Mouse (Mus musculus) left cerebral cortex, adult 9 months (tissue): ENCODE measurements around the gene Npas2.

Source experiments
- DNase-seq, 2 experiments: peaks; one replicate each; pipeline ENCODE4 v3.0.0; 2022; ENCODE audit warnings: low spot score in 2 of 2

Gene Npas2

GRCm38 (mm10) chr1:39283323-39283722, 89.8 kb downstream of the Npas2 start:
- no peak for DNase-seq

DNA sequence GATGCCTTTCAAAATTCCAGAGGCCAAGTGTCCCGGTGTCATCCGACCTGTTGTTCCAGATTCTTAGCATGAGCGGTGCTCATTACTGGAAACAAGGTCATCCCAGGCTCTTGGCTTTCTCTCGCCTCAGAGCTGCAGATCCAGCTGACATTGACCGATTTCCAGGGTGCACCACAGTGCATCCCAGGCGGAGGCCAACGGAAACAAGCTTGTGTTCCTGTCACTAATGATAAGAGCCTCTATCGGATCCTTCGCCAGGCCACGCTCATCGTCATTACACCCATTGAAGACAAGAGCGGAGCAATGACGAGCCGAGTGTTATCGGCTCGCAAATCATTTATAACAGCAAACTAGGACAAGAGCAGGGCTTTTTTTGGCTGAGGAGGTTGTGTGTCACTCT, 91.3 kb downstream of the Npas2 start:
- DNase-seq: no peak

DNA sequence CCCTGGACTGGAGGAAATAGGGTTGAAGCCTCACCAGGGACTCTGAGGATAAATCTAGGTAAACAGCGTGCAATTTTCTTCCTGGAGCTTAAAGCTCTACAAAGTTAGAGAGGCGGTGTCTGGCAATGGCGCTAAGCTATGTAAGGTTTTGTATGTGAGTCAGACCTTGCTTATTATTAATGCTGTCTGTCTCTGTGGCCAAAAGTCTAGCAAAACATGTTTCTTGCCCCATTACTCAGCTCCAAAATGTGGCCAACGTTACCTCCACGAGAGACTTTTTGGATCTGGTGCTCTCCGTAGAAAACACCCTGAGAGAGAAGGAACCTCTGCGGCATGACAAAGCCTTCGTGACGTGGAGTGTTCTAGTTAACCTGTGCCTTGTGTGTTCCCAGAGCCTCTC, 93.5 kb downstream of the Npas2 start:
- no peak for DNase-seq

GRCm38 (mm10) chr1:39287831-39288230, 94.3 kb downstream of the Npas2 start:
- DNase-seq: no peak

- no peak for DNase-seq
Observed at GRCm38 (mm10) chr1:39288425-39288824, 94.9 kb downstream of the Npas2 start.

DNA sequence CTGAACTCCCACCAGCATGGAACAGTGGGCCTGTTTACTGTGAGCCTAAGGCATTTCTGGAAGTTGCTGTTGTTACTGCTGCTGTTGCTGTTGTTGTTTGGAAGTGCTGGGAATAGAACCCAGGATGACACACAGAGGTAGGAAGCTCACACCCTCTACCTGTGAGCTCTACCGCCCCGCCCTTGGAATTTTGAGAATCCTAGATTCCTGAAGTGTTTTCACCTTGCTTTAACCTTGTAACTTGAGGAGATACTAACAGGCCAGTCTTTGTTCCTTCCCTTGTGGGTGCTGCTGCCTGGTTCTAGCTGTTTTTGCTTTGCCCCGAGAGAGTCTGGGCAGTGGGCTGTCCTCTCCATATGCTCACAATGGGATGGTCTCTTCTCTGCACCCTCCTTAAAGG, 98.5 kb downstream of the Npas2 start:
- DNase-seq: no peak

DNA sequence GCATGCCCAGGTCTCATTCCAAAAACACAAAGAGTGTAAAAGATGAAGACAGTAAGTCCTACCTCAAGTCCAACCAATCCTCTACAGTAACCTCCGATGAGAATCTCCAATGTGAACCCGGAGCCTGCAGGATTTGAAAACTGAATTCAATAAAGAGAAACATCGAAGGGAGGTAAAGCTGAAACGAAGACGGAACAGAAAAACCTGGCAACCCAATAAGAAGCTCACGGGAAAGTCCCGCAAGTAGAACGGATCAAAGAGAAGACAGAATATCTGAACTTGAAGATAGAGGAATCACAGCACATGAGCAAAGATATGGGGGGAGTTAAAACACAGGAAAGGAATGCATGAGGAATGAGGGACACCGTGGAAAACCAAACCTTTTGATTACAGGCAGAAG, 104.8 kb downstream of the Npas2 start:
- no peak for DNase-seq

DNA sequence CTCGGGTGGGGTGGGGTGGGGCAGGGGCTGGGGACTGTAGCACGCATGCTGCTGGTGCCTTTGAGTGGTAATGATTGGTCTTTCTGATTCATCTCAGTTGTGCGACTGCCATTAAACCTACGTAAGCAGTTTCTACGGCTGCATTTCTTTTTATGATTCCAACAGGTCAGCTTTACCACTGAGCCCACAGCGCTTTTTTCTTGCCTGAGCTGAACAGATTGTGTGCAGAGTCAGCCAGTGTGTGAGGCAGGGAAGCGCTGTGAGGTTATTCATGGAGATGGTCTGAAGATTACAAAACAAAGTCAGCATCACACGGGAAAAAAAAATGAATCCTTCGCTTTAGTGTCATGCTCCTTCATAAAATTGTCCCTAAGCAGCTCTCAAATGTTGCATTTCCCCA, 106.7 kb downstream of the Npas2 start:
- peak in 1 of 2 experiments; percentile 49 for DNase-seq

DNA sequence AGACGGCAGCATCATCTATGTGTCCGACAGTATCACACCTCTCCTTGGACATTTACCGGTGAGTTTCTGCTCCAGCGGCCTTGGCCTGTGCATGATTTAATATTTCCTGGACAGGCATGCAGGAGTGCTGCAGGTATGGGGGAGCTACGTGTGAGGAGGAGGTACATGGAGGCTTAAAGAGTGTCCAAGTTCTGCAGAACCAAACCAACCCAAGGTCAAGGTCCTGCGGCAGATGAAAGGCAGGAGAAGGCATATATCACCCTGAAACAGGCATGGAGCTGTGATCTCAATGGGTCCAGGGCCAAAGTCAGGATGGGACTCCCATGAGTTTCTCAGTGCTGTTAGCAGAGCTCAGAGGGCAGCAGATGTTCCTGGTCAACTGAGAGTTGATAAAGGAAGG, 107.1 kb downstream of the Npas2 start:
- no peak for DNase-seq

DNA sequence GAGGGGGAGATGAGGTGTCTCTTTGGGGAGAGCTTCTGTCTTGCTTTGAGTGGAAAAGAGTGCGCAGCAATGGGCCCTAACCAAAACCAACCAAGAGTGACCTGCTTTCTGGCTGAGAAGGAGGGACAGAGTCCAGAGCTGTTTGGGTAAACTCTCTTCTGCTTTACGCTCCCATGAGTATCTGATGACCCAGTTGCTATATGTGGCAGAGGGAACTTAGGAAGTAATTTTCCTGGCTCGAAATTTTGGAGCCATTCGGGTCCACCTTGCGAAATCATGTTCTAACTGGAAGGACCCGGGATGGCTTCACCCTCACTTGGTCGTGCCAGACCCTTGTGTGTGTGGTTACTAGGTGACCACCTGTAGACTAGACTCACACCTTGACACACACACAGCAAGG, 108.7 kb downstream of the Npas2 start:
- DNase-seq: no peak

- DNase-seq: no peak
Observed at GRCm38 (mm10) chr1:39303054-39303649, 109.6 kb downstream of the Npas2 start.

GRCm38 (mm10) chr1:39307291-39307690, 113.8 kb downstream of the Npas2 start:
- peak; percentile 33 to 50 for DNase-seq

- DNase-seq: no peak
Observed at GRCm38 (mm10) chr1:39307971-39308370, 114.4 kb downstream of the Npas2 start.

GRCm38 (mm10) chr1:39309548-39309947, 116.0 kb downstream of the Npas2 start:
- DNase-seq: no peak

DNA sequence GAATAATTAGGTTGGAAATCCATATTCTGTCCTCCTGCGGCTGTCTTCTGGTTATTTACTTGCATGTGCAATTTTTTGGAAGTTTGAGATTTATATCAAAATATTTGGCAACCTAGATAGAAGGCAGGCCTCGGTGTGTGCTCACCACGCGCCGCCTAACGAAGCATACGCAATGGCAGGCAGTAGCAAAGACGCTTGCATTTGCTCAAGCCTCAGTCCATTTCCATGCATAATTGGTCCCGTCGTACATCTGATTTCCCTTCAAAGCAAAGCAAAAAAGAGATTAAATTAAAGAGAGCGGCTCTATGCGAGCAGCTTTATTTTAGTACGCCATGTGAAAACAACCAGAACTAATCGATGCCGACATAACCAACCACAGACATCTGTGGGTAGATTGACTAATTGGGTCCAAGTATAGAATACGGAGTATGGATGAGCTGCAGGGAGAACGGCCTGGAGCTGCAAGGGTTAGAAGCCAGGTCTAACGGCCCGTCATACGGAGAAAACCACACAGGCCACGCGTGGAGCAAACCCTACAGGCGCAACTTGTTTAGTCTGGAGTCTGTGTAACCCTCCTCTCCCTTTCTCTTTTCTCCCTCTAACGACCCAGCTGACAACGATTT, 118.9 kb downstream of the Npas2 start:
- no peak for DNase-seq

DNA sequence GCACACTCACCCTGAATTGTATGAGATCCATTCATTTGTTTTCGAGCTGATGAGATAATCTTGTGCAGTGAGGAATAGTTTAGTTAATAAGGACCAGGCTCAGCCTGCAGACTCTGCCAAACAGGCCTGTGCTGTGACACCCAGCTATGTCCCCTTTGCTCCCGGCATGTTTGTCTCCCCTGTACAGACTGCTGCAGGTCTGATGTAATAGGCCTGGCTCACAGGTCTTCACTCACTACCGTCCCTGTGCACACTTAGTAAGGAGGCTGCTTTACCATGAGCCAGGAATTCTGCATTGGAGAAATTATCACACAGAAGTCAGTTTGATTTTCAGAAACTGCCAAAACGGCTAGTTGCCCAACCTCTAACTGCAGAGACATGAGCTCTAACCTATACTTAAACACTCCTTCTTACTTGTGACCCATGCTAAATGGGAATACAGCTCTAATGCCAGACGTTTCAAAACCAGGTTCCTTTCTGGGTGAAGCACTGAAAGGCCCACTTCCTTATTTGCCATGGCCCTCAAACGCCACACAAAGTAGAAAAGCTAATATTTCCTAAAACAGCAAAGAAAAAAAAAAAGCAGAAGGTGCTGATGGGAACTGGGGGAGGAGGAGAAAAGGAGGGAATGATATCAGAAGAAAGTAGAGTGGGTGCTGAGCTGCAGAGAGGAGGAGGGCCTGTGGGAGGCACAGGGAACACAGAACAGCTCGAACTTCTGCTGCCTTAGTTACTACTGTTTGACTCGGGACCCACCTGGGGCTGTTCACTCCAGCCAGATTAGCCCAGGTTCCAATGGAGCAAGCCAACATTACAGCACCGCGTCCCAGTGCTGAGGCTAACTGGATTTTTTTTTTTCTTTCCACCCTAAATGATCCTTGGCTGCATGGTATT, 120.1 kb downstream of the Npas2 start:
- peak; percentile 44 for DNase-seq

- DNase-seq: no peak
Observed at GRCm38 (mm10) chr1:39317935-39318334, 124.4 kb downstream of the Npas2 start.

DNA sequence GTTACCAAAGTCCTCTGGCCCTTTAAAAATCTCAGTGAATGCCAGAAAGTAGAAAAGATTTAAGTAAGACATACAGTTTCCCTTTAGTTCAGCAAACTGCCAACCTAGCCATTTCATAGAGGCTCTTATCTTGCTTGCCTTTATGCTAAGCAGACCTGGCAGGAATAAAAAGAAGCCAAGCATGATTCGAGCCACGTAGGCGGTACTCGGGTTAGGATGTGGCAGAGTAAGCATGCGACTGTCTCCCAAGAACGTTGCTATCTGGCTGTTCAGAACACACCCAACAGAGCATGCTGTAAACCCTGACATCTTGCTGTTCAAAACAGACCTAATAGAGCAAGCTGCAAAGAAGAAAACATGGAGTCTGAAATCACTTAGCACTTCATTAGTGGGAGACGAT, 125.3 kb downstream of the Npas2 start:
- peak; percentile 59 to 71 for DNase-seq

DNA sequence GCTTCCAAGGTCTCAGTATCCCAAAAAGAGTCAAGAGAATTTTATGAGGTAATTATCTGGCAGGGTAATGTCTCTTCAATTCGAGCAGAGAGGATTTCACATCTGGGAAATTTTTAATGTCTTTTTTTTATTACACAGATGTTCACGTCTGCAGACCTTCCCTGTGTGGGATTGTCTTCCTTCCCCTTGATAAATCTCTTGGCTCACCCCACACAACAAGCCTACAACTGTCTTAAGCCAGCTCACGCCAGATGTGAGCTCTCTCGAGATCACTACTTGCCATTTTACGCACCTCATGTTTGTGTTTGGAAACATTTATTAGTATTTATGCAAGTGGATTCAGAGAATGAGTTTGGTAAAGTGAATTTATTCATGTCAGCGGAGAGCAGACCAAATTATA, 128.4 kb downstream of the Npas2 start:
- DNase-seq: no peak

DNA sequence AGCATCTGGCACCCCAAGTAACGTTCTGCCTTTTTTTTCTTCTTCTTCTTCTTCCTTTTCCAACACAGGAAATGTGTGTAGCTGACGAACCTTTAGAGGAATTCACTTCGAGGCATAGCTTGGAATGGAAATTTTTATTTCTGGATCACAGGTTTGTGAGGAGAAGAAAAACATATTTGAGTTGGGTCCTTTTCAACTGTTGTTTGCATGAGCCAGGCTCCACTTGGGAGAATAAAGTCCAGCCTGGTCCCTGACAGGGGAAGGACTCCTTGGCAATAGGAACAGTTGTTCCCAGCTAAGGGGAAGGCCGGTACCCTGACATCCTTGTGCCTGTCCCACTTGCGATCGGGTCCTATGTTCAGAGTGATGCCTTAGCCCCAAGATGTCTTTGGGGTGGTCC, 131.7 kb downstream of the Npas2 start:
- DNase-seq: no peak

GRCm38 (mm10) chr1:39327546-39327945, 134.0 kb downstream of the Npas2 start:
- peak in 1 of 2 experiments; percentile 62 for DNase-seq

- no peak for DNase-seq
Observed at GRCm38 (mm10) chr1:39330857-39331594, 137.5 kb downstream of the Npas2 start.
